Mouse (Mus musculus): Measurements from ENCODE around the gene Trpv1. TPM values are rescaled to one million over a fixed set of nuclear protein-coding genes. Genes with fewer than 3 reads are reported as not detected.

Trpv1 gene
- total RNA-seq, 2 experiments from 2014 or later = not detected

DNA sequence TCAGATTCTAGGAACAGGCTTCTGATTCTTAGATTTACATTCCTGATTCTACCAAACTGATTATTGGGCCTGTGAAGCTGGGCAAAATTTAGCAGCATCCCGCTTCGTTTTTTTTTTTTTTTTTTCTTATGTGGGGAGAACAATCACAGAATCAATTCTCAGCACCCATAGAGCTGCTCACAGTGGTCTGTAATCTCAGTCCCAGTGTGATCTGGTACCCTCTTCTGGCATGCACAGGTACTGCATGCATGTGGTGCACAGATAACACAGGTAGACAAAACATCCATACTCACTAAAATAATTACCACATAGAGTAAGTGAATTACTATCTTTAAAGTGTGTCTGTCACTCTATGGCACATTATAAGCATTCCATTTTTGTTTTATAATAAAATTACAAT lies 26.5 kb upstream of the Trpv1 start:
- no peak overlapping the region for H3K4me3 ChIP-seq
- peak; percentile 57 for TF ChIP-seq CTCF (conservative IDR thresholded peaks at IDR 0.05)
- no peak for DNase-seq (ENCODE audit: low spot score in 2 of 2)
- no peak overlapping the region for H3K27ac ChIP-seq

DNA sequence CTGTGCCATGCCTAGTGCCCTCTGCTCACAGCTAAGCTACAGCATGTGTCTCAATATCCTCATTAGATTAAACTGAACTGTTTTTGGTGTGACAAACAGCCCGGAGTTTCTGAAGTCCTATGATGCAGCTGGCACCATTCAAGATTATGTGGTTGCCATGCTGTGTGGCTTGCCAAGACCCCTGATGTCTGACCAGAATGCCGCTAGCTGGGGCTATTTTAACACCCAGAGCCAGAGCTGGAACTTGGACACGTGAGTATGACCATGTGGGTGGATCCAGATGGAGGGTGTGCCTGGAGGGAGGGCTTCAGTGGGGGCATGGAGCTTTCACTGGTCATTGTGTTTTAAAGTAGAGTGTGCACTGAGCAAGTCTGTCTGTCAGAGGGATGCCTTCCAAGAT lies 20.1 kb upstream of the Trpv1 start:
- Histone ChIP-seq H3K4me3 (no peak overlapping the region), H3K27ac (no peak overlapping the region)
- no peak for DNase-seq (ENCODE audit: low spot score in 2 of 2)
- no peak for TF ChIP-seq CTCF (conservative IDR thresholded peaks at IDR 0.05)

- DNase-seq (ENCODE audit: low spot score in 2 of 2) = no peak
- no peak overlapping the region for H3K27ac ChIP-seq
- H3K4me3 ChIP-seq = no peak overlapping the region
- TF ChIP-seq CTCF (conservative IDR thresholded peaks at IDR 0.05) = peak; percentile 55
Measured at GRCm38 (mm10) chr11:73219671-73220070, 14.4 kb upstream of the Trpv1 start.

GRCm38 (mm10) chr11:73220651-73221050 lies 13.4 kb upstream of the Trpv1 start:
- TF ChIP-seq CTCF (conservative IDR thresholded peaks at IDR 0.05) = no peak
- no peak overlapping the region for H3K27ac ChIP-seq

DNA sequence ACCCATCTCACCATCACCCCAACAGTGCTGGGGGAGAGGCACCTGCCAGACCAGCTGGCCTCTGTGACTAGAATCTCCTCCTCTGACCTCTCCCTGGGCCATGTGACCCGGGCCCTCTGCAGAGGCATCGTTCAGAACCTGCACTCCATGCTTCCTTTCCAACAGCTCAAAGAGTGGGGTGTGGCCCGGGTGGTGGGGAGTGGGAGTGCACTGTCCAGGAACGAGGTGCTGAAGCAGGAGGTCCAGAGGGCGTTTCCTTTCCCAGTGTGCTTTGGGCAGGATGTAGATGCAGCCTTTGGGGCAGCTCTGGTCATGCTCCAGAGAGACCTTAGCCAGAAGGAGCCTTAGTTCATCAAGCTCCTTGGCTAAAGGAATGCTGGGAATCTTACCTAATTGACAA lies 11.2 kb upstream of the Trpv1 start:
- TF ChIP-seq CTCF (conservative IDR thresholded peaks at IDR 0.05) = no peak
- Histone ChIP-seq H3K4me3 (no peak overlapping the region), H3K27ac (no peak overlapping the region)
- DNase-seq (ENCODE audit: low spot score in 2 of 2) = no peak

More at GRCm38 (mm10) chr11:73220651-73221050, 13.4 kb upstream of the Trpv1 start:
- no peak overlapping the region for H3K4me3 ChIP-seq
- DNase-seq (ENCODE audit: low spot score in 2 of 2) = no peak

DNA sequence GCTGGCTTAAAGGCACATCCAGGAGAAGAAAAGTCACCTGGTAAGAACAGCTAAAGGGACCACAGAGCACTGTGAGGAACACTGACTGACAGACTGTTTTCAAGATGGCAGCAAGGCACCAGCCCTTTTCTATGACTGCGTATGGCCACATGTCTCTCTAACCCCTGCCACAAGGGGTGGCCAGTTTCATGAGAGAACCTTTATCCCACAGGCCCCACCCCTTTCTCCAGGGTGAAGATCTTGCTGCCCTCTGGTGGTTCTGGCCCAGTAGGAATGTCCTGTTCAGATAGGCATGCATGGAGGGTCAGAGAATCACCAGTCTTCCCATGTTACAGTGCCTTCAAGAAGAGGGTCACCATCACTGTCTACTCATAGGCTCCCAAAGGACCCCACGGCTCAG lies 10.1 kb upstream of the Trpv1 start:
- no peak overlapping the region for H3K4me3 ChIP-seq
- peak; percentile 63 for TF ChIP-seq CTCF (conservative IDR thresholded peaks at IDR 0.05)
- no peak overlapping the region for H3K27ac ChIP-seq
- DNase-seq (ENCODE audit: low spot score in 2 of 2) = no peak

DNA sequence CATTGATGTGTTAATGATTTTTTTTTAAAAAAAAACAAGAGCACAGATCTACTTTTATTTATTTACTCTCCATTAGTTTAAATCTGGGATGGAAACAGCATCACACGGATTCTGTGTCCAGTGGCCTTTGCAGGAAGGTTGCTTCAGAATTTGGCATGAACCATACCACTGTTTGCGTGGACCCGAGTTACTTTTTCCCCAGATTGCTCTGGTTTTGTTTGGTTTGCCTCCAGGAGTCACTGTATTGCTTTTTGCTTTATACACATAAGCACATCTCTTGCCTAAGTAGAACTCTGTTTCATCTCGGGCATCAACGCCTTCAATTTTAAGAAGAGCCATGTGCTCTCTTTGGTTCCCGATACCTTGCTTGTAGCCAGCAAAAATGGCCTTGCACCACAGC lies 8.2 kb upstream of the Trpv1 start:
- H3K27ac ChIP-seq = no peak overlapping the region
- H3K4me3 ChIP-seq = no peak overlapping the region
- no peak for TF ChIP-seq CTCF (conservative IDR thresholded peaks at IDR 0.05)
- no peak for DNase-seq (ENCODE audit: low spot score in 2 of 2)

DNA sequence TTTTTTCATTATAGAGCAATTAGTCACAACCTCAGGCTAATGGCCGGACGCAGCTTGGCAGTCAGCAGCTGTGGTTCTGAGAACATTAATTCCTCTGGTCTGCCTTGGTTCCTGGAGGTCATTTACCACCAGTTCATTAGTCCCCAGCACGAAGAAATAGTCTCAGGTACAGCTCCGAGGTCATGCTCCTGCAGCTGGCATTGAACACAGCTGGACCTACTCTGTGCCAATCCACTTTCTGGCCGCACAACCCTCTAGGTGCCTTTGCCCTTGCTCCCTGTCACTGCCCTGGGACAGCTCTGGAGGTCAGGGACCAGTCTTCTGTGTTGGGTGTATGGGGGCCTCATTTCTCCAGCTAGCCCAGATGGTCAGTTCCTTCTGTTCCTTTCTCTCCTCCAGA lies 5.2 kb upstream of the Trpv1 start:
- H3K4me3 ChIP-seq = no peak overlapping the region
- TF ChIP-seq CTCF (conservative IDR thresholded peaks at IDR 0.05) = no peak
- DNase-seq (ENCODE audit: low spot score in 2 of 2) = no peak

DNA sequence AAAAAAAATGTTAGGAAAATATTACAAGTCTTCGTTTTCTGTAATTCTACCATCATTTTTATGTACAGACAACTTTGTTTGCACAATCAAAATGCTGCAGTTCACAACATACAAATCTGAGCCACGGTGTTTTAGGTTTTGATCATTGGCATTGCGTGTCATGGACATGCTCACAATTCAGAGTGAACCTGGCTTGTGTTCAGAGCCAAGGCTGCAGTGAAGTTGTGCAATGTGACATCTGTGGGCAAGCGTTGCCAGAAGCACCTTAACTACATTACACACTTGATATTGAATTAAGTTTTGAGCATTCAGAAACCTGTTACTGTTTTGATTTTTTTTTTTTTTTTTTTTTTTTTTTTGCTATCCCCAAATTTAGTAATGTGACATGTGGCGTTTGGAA lies 4.0 kb upstream of the Trpv1 start:
- no peak for DNase-seq (ENCODE audit: low spot score in 2 of 2)
- no peak for TF ChIP-seq CTCF (conservative IDR thresholded peaks at IDR 0.05)
- H3K4me3 ChIP-seq = no peak overlapping the region
- no peak overlapping the region for H3K27ac ChIP-seq

More for the DNA sequence above, 5.2 kb upstream of the Trpv1 start:
- H3K27ac ChIP-seq = no peak overlapping the region

DNA sequence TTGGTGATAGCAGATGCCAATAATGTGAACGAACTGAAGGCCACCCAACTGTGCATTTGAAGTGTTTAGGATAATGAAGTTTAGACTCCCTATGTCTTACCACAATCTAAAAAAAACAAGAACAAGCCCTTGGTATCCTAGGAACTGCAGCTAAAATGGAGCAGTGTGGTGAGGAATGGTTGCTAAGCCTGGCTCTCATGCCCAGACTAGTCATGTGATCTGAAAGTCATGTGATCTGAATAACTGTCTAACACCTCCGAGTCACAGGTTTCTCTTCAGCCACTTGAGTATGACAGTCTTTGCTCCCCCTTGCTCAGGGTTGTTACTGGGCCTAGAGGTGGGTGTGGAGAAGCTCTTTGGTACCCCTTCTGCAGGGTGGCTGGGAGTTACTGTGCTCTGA lies 1.6 kb upstream of the Trpv1 start:
- no peak for DNase-seq (ENCODE audit: low spot score in 2 of 2)
- no peak for TF ChIP-seq CTCF (conservative IDR thresholded peaks at IDR 0.05)
- H3K4me3 ChIP-seq = no peak overlapping the region
- no peak overlapping the region for H3K27ac ChIP-seq

DNA sequence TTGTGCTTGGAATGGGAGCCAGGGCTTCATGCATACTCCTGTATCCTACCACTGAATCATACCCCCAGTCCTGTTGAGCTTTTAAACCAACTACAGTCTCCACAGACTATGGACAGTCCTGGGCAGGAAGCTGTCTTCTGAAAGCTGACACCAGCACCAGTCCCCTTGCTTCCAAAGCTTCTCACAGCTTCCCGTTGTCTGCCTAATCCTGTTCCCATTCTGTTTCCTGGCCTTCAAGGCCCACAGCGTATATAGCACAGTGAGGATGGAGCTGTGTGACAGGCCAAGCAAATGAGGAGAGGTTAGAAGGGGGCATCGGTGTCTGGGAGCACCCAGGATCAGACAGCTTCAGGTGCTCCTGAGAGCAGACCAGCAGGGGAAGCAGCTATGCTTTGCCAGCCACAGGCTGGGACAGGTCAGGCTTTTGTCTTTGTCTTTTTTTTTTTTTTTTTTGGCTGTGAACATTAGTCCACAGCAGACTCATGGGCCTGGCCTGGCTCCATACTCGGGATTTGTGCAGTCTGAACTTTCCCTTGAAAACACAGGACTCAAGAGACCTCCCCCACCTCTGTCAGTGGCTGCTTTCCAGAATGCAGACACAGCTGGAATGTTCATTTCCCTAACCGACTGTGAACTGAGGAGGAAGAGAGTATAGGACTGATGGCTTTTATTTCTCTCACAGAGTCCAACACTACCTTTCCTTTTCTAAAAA lies 2.1 kb downstream of the Trpv1 start:
- no peak for TF ChIP-seq CTCF (conservative IDR thresholded peaks at IDR 0.05)
- DNase-seq (ENCODE audit: low spot score in 2 of 2) = no peak
- Histone ChIP-seq H3K27ac (no peak overlapping the region), H3K4me3 (no peak overlapping the region)

GRCm38 (mm10) chr11:73236731-73237130 lies 2.6 kb downstream of the Trpv1 start:
- Histone ChIP-seq H3K4me3 (no peak overlapping the region), H3K27ac (no peak overlapping the region)
- TF ChIP-seq CTCF (conservative IDR thresholded peaks at IDR 0.05) = no peak
- DNase-seq (ENCODE audit: low spot score in 2 of 2) = no peak

- Histone ChIP-seq H3K27ac (no peak overlapping the region), H3K4me3 (no peak overlapping the region)
- no peak for DNase-seq (ENCODE audit: low spot score in 2 of 2)
- TF ChIP-seq CTCF (conservative IDR thresholded peaks at IDR 0.05) = no peak
Measured at GRCm38 (mm10) chr11:73242199-73242598, 8.1 kb downstream of the Trpv1 start.

DNA sequence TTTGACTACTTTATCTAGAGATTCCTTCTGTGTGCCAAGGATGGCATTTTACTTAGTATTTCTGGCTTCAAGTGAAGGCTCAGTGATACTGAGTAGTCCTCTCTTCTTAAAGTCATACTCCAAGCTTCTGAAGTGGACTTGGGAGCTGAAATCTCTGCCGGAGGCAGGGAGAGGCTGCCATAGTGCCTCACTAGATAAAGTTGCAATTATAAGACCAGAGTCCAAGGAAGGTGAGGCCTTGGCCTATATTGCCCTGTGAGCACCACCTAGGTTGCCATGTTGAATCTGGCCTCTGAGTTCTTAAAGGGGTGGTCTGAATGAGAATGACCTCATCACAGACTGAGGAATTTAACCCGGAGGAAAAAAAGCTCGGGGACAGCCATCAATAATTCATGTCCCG lies 8.7 kb downstream of the Trpv1 start:
- Histone ChIP-seq H3K27ac (no peak overlapping the region), H3K4me3 (no peak overlapping the region)
- no peak for TF ChIP-seq CTCF (conservative IDR thresholded peaks at IDR 0.05)
- DNase-seq (ENCODE audit: low spot score in 2 of 2) = no peak

Measured in layer of hippocampus, adult 2 months (tissue).